Mouse (Mus musculus) neural tube, embryonic 12.5 days (tissue): ENCODE measurements around the gene Naxe. TPM values are rescaled to one million over a fixed set of nuclear protein-coding genes. Genes with fewer than 3 reads are reported as not detected.

Experiments
- ATAC-seq: fragments of 200-750 bp; cut with Nextera tagmentation; 2 replicates; pipeline ENCODE4 v1.8.0; 2017; ENCODE audit warnings: low read depth, mild to moderate bottlenecking, moderate TSS enrichment, moderate library complexity; ENCODE audit not compliant: low FRiP score
- H3K27ac ChIP-seq: fragments of 300-500 bp; sonication (generic); 2 replicates; pipeline ENCODE4 v1.5.1; 2016
- H3K27me3 ChIP-seq: fragments of 300-500 bp; sonication (generic); replicated peaks from 2 replicates; pipeline ENCODE4 v1.6.1; 2016; ENCODE audit warnings: mild to moderate bottlenecking
- H3K36me3 ChIP-seq: fragments of 300-500 bp; sonication (generic); 2 replicates; pipeline ENCODE4 v1.6.1; 2016; ENCODE audit warnings: mild to moderate bottlenecking
- H3K4me1 ChIP-seq: fragments of 300-500 bp; sonication (generic); 2 replicates; pipeline ENCODE4 v1.6.1; 2016
- H3K4me2 ChIP-seq: fragments of 300-500 bp; sonication (generic); replicated peaks from 2 replicates; pipeline ENCODE4 v1.6.1; 2016; ENCODE audit warnings: mild to moderate bottlenecking
- H3K4me3 ChIP-seq: fragments of 300-500 bp; sonication (generic); 2 replicates; pipeline ENCODE4 v1.5.1; 2016
- H3K9ac ChIP-seq: fragments of 300-500 bp; sonication (generic); 2 replicates; pipeline ENCODE4 v1.6.1; 2016; ENCODE audit warnings: mild to moderate bottlenecking
- H3K9me3 ChIP-seq: fragments of 300-500 bp; sonication (generic); 2 replicates; pipeline ENCODE4 v1.6.1; 2016; ENCODE audit warnings: mild to moderate bottlenecking
- WGBS: fragments of 180-500 bp; shearing (Covaris S2); methylation state at CpG from one replicate; pipeline ENCODE4 v1.1.7; 2016; 5-methylcytosine and 5-hydroxymethylcytosine counted together
- polyA plus RNA-seq: library from polyadenylated mRNA; unstranded; fragments of >200 nt; fragmentation: Nextera tagmentation; extraction: Ambion mirVana; gene quantifications from 2 replicates; pipeline ENCODE4 v1.2.1, GENCODE M21; 2016

The Naxe gene
- 129 and 141 TPM in 2 replicates for polyA plus RNA-seq

DNA sequence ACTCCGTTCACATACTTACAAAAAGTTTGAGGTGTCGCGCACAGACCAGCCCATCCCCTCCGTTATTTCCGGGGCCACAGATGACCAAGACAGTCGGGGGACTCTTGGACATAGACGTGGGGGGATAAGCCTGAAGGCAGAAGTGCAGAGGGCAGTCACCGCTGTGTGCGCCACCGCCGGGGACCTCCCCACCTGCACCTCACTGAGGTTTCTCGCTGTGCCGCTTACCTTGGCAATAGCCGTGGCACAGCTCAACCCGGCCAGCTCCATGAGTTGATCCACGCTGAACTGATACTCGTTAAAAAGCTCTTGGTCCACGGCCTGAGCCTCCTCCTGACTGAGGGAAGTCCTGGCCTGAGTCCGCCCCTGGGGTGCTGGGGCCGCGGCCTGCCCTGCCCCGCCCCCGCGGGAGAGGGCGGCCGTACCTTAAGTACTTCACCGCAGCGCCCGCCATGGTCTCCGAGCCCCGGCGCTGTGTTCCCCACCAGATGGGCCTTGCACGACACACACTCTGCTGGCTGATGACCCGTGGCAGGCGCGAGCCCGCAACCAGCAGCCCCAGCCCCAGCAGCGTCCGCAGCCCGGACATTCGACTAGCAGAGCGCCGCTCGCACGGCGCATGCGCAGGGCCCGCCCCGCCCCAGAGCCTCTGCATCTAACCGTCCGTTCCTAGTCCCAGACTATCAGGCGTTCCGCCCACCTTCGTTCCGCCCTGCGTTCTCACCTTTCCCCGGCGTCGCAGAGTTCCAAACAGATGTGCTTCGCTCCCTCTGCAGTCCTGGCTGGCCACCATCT, at the start of gene Naxe:
Gene Naxe (minus strand): TSS at position 594 of the 795 bp plus-strand sequence.
- no peaks in the 10 kb centered on the region for H3K9me3 ChIP-seq
- WGBS: under 1% methylated on average over 60 of the region's 60 CpGs

GRCm38 (mm10) chr3:88106126-88106525, 47.8 kb upstream of the Naxe start:
- H3K4me1 ChIP-seq: no peaks in the 10 kb centered on the region
- no peak for ATAC-seq
- no peaks in the 10 kb centered on the region for H3K9me3 ChIP-seq
- H3K9ac ChIP-seq: no peak overlapping the region
- H3K4me3 ChIP-seq: no peak overlapping the region
- peaks cover 61% of the 10 kb centered on the region for H3K36me3 ChIP-seq
- no peaks in the 10 kb centered on the region for H3K27me3 ChIP-seq
- H3K27ac ChIP-seq: no peak overlapping the region
- 85% methylated on average over 4 of the region's 4 CpGs for WGBS
- no peak overlapping the region for H3K4me2 ChIP-seq

More for the DNA sequence above, at the start of gene Naxe:
- H3K4me3 ChIP-seq: peak within 1 kb of the TSS; percentile 95
- H3K27me3 ChIP-seq: no peaks in the 10 kb centered on the region
- H3K4me2 ChIP-seq: peak within 1 kb of the TSS; percentile 93
- peak within 1 kb of the TSS; percentile 92 for H3K9ac ChIP-seq
- peak; percentile 90 for ATAC-seq
- peak within 1 kb of the TSS; percentile 37; the same call in 1 of the 2 replicates for H3K27ac ChIP-seq
- H3K4me1 ChIP-seq: peaks cover 12% of the 10 kb centered on the region
- H3K36me3 ChIP-seq: peaks cover 34% of the 10 kb centered on the region

DNA sequence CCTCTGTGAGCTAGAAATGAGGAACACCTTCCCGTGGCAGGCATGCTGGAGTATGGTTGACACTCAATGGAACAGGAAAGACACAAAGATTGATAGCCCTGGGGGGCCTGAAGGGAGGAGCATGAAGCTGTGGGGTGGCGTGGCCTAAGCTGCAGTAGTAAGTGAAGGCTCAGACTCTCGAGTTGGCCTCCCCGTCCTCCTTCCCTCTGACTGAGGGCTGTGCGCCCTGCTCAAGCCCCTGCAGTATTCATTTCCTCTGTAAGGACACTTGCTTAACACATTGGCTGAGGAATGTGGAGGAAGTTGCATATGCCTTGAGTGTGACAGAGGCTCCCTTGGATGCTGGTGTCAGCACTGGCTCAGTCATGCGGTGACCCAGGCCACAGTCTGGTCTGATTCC, 44.3 kb upstream of the Naxe start:
- Histone ChIP-seq H3K36me3 (peaks cover 64% of the 10 kb centered on the region), H3K4me2 (no peak overlapping the region)
- 87% methylated on average over 6 of the region's 6 CpGs for WGBS

GRCm38 (mm10) chr3:88102196-88102595, 43.9 kb upstream of the Naxe start:
- H3K4me1 ChIP-seq: no peaks in the 10 kb centered on the region
- H3K36me3 ChIP-seq: peaks cover 64% of the 10 kb centered on the region
- no peaks in the 10 kb centered on the region for H3K27me3 ChIP-seq
- no peak overlapping the region for H3K4me2 ChIP-seq
- H3K9ac ChIP-seq: no peak overlapping the region
- 88% methylated on average over 6 of the region's 6 CpGs for WGBS
- ATAC-seq: no peak
- H3K9me3 ChIP-seq: no peaks in the 10 kb centered on the region
- no peak overlapping the region for H3K4me3 ChIP-seq
- H3K27ac ChIP-seq: no peak overlapping the region

More for the DNA sequence above, 44.3 kb upstream of the Naxe start:
- H3K27me3 ChIP-seq: no peaks in the 10 kb centered on the region
- no peaks in the 10 kb centered on the region for H3K4me1 ChIP-seq
- ATAC-seq: no peak
- H3K4me3 ChIP-seq: no peak overlapping the region
- H3K9me3 ChIP-seq: no peaks in the 10 kb centered on the region
- no peak overlapping the region for H3K9ac ChIP-seq
- H3K27ac ChIP-seq: no peak overlapping the region

DNA sequence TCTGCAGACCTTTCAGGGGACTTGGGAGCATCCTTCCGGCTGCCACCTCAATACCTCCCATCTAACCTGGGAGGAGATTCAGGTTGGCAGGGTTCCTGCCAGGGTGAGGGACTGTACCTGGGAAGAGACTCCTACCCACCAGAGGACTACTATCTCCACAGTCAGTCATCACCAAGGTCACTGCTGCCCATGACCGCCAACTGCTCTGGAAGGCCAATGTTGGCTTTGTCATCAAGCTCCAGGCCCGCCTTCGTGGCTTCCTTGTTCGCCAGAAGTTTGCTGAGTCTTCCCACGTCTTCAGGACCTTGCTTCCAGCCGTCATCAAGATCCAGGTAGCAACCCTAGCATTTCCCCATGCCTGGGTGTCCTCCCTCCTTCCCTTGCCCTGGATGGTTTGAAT, 43.4 kb upstream of the Naxe start:
- WGBS: 94% methylated on average over 7 of the region's 7 CpGs

DNA sequence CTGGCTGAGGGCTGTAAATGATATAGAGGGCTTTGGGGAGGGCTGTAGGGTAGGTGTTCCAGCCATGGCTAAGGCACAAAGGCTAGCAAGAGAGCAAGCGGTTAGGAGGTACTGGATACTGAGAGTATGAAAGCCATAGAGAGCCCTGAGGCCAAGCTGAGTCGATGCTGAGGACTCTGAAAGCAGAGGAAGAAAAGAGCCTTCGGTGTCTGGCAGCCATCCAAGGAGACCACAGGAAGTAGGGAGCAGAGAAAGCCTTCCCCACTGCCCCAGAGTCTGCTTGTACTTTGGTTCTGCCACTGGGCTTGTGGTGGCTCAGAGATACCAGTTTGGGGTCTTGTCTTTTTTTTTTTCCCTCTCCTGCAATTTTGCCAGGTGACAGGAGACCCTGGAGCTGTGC, 42.0 kb upstream of the Naxe start:
- H3K4me1 ChIP-seq: no peaks in the 10 kb centered on the region
- no peaks in the 10 kb centered on the region for H3K27me3 ChIP-seq
- 80% methylated on average over 3 of the region's 3 CpGs for WGBS
- H3K27ac ChIP-seq: no peak overlapping the region
- H3K4me3 ChIP-seq: no peak overlapping the region
- no peak for ATAC-seq
- no peak overlapping the region for H3K9ac ChIP-seq
- H3K4me2 ChIP-seq: no peak overlapping the region
- no peaks in the 10 kb centered on the region for H3K9me3 ChIP-seq
- peaks cover 65% of the 10 kb centered on the region for H3K36me3 ChIP-seq

More for the DNA sequence above, 43.4 kb upstream of the Naxe start:
- no peak overlapping the region for H3K27ac ChIP-seq
- peaks cover 63% of the 10 kb centered on the region for H3K36me3 ChIP-seq
- no peaks in the 10 kb centered on the region for H3K4me1 ChIP-seq
- H3K27me3 ChIP-seq: no peaks in the 10 kb centered on the region
- ATAC-seq: no peak
- no peaks in the 10 kb centered on the region for H3K9me3 ChIP-seq
- H3K4me3 ChIP-seq: no peak overlapping the region
- no peak overlapping the region for H3K9ac ChIP-seq
- no peak overlapping the region for H3K4me2 ChIP-seq

DNA sequence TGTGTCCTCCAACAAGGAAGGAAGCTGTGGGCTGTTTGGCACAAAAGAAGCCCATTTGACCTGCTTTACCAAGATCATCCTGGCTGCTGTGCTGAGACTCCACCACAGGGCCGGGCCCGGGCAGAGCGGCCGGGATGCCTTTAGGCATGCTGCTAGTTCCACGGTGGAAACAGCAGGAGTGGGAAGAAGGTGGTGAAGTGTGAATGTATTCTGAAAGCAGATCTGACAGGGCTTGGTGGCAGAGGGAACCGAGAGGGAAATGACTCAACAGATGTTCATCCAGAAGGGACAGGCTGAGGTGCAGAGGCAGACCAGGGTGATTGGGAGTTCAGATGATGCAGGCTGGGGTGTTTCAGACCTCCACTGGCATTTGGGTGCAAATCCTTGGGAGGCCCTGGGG, 39.4 kb upstream of the Naxe start:
- no peak overlapping the region for H3K9ac ChIP-seq
- no peak overlapping the region for H3K27ac ChIP-seq
- H3K27me3 ChIP-seq: no peaks in the 10 kb centered on the region
- H3K9me3 ChIP-seq: no peaks in the 10 kb centered on the region
- no peaks in the 10 kb centered on the region for H3K4me1 ChIP-seq
- 91% methylated on average over 6 of the region's 6 CpGs for WGBS
- no peak for ATAC-seq
- H3K4me2 ChIP-seq: no peak overlapping the region
- H3K36me3 ChIP-seq: peaks cover 68% of the 10 kb centered on the region
- H3K4me3 ChIP-seq: no peak overlapping the region

- WGBS: 86% methylated on average over 5 of the region's 5 CpGs
- Histone ChIP-seq H3K4me3 (no peak overlapping the region), H3K4me2 (no peak overlapping the region), H3K4me1 (no peaks in the 10 kb centered on the region), H3K27ac (no peak overlapping the region), H3K9me3 (no peaks in the 10 kb centered on the region), H3K36me3 (peaks cover 71% of the 10 kb centered on the region), H3K27me3 (no peaks in the 10 kb centered on the region), H3K9ac (no peak overlapping the region)
- no peak for ATAC-seq
Observed at GRCm38 (mm10) chr3:88094126-88094525, 35.8 kb upstream of the Naxe start.

GRCm38 (mm10) chr3:88090616-88091015, 32.3 kb upstream of the Naxe start:
- Histone ChIP-seq H3K9ac (no peak overlapping the region), H3K4me2 (no peak overlapping the region), H3K27me3 (no peaks in the 10 kb centered on the region), H3K9me3 (no peaks in the 10 kb centered on the region), H3K4me3 (no peak overlapping the region), H3K36me3 (peaks cover 62% of the 10 kb centered on the region), H3K27ac (no peak overlapping the region), H3K4me1 (no peaks in the 10 kb centered on the region)
- no peak for ATAC-seq
- WGBS: 93% methylated on average over 6 of the region's 6 CpGs

GRCm38 (mm10) chr3:88090106-88090505, 31.8 kb upstream of the Naxe start:
- Histone ChIP-seq H3K4me2 (no peak overlapping the region), H3K36me3 (peaks cover 59% of the 10 kb centered on the region), H3K4me3 (no peak overlapping the region), H3K27ac (no peak overlapping the region), H3K9ac (no peak overlapping the region), H3K4me1 (no peaks in the 10 kb centered on the region), H3K9me3 (no peaks in the 10 kb centered on the region), H3K27me3 (no peaks in the 10 kb centered on the region)
- 94% methylated on average over 7 of the region's 7 CpGs for WGBS
- no peak for ATAC-seq

DNA sequence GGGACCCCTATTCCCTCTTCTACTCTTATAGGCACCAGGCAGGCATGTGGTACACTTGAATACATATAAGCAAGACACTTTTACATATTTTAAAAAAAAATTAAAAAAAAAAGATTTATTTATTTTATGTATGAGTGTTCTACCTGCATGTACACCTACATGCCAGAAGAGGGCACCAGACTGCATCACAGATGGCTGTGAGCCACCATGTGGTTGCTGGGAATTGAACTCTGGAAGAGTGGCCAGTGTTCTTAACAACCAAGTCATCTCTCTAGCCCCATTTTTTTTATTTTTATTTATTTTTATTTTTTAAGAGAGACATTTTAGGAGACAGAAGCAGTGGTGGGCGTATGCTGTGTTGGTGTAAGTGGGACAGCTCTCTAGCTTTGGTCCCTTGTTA, 29.4 kb upstream of the Naxe start:
- ATAC-seq: no peak
- Histone ChIP-seq H3K4me2 (no peak overlapping the region), H3K9ac (no peak overlapping the region), H3K36me3 (peaks cover 43% of the 10 kb centered on the region), H3K9me3 (no peaks in the 10 kb centered on the region), H3K4me1 (peaks cover 5% of the 10 kb centered on the region), H3K27ac (no peak overlapping the region), H3K4me3 (no peak overlapping the region), H3K27me3 (no peaks in the 10 kb centered on the region)
- 84% methylated on average over 1 of the region's 1 CpGs for WGBS

DNA sequence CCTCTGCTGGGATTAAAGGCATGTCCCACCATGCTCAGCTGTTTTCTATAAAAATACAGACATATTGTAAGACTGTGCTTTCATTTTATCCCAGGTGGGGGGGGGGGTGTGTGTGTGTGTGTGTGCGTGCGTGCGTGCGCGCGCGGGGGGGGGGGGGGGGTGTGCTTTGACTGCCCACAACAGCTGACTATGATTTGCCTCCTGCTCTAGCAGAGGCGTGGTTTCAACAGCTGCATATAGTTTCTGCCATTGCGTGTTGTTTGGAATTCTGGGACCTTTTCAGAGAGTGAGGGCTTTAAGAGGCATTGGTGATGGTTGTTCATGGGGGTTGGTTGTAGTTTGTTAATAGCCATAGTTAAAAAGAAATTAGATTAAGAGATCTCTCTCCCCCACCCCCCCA, 27.2 kb upstream of the Naxe start:
- Histone ChIP-seq H3K4me2 (no peak overlapping the region), H3K4me1 (peaks cover 13% of the 10 kb centered on the region), H3K9me3 (no peaks in the 10 kb centered on the region), H3K9ac (no peak overlapping the region), H3K27me3 (no peaks in the 10 kb centered on the region), H3K27ac (no peak overlapping the region), H3K36me3 (peaks cover 22% of the 10 kb centered on the region), H3K4me3 (no peak overlapping the region)
- ATAC-seq: no peak
- 91% methylated on average over 5 of the region's 9 CpGs for WGBS

GRCm38 (mm10) chr3:88084001-88084400, 25.7 kb upstream of the Naxe start:
- peaks cover 9% of the 10 kb centered on the region for H3K36me3 ChIP-seq
- no peak for ATAC-seq

More at GRCm38 (mm10) chr3:88084001-88084400, 25.7 kb upstream of the Naxe start:
- no peaks in the 10 kb centered on the region for H3K27me3 ChIP-seq
- H3K4me2 ChIP-seq: no peak overlapping the region
- no peak overlapping the region for H3K9ac ChIP-seq
- no peaks in the 10 kb centered on the region for H3K9me3 ChIP-seq
- H3K27ac ChIP-seq: no peak overlapping the region
- no peak overlapping the region for H3K4me3 ChIP-seq
- 89% methylated on average over 2 of the region's 2 CpGs for WGBS
- peaks cover 13% of the 10 kb centered on the region for H3K4me1 ChIP-seq
